Mouse (Mus musculus): Measurements from ENCODE around the gene Arfip1. TPM values are rescaled to one million over a fixed set of nuclear protein-coding genes. Genes with fewer than 3 reads are reported as not detected.

Arfip1 gene
- polyA plus RNA-seq, 1 experiment from 2014 or later: 24.5 TPM

- DNase-seq (ENCODE audit: low spot score): no peak
- WGBS: 85% methylated on average over 6 of the region's 6 CpGs
- Histone ChIP-seq H3K27ac (no peak overlapping the region), H3K9me3 (no peaks in the 10 kb centered on the region), H3K27me3 (ENCODE audit: insufficient read depth, poor library complexity, severe bottlenecking) (peaks cover 13% of the 10 kb centered on the region), H3K36me3 (no peaks in the 10 kb centered on the region), H3K4me3 (no peak overlapping the region), H3K4me1 (replicated peaks) (peaks cover 16% of the 10 kb centered on the region)
Observed at GRCm38 (mm10) chr3:84598756-84599155, 16.3 kb upstream of the Arfip1 start.

GRCm38 (mm10) chr3:84597996-84598734 lies 15.7 kb upstream of the Arfip1 start:
- Histone ChIP-seq H3K4me1 (replicated peaks) (peaks cover 16% of the 10 kb centered on the region), H3K27ac (no peak overlapping the region), H3K27me3 (ENCODE audit: insufficient read depth, poor library complexity, severe bottlenecking) (peaks cover 13% of the 10 kb centered on the region), H3K4me3 (no peak overlapping the region), H3K36me3 (no peaks in the 10 kb centered on the region), H3K9me3 (no peaks in the 10 kb centered on the region)
- no peak for DNase-seq (ENCODE audit: low spot score)
- WGBS: 89% methylated on average over 6 of the region's 6 CpGs

- Histone ChIP-seq H3K4me1 (replicated peaks) (peaks cover 16% of the 10 kb centered on the region), H3K27me3 (ENCODE audit: insufficient read depth, poor library complexity, severe bottlenecking) (peaks cover 13% of the 10 kb centered on the region), H3K36me3 (no peaks in the 10 kb centered on the region), H3K9me3 (no peaks in the 10 kb centered on the region), H3K27ac (no peak overlapping the region), H3K4me3 (peak overlapping the region; percentile 39)
- DNase-seq (ENCODE audit: low spot score): no peak
- WGBS: 51% methylated on average over 5 of the region's 5 CpGs
Observed at GRCm38 (mm10) chr3:84595677-84596234, 13.3 kb upstream of the Arfip1 start.

GRCm38 (mm10) chr3:84594894-84595676 lies 12.7 kb upstream of the Arfip1 start:
- H3K9me3 ChIP-seq: no peaks in the 10 kb centered on the region
- no peak overlapping the region for H3K27ac ChIP-seq
- peaks cover 16% of the 10 kb centered on the region for H3K4me1 ChIP-seq (replicated peaks)
- peaks cover 13% of the 10 kb centered on the region for H3K27me3 ChIP-seq (ENCODE audit: insufficient read depth, poor library complexity, severe bottlenecking)
- H3K36me3 ChIP-seq: no peaks in the 10 kb centered on the region
- H3K4me3 ChIP-seq: peak overlapping the region; percentile 39
- peak; percentile 16 for DNase-seq (ENCODE audit: low spot score)
- WGBS: 15% methylated on average over 23 of the region's 23 CpGs

- no peak for DNase-seq (ENCODE audit: low spot score)
- H3K27me3 ChIP-seq (ENCODE audit: insufficient read depth, poor library complexity, severe bottlenecking): peaks cover 13% of the 10 kb centered on the region
- no peak within 1 kb of the TSS for H3K4me3 ChIP-seq
- no peaks in the 10 kb centered on the region for H3K36me3 ChIP-seq
- peaks cover 16% of the 10 kb centered on the region for H3K4me1 ChIP-seq (replicated peaks)
- no peak within 1 kb of the TSS for H3K27ac ChIP-seq
- WGBS: 89% methylated on average over 2 of the region's 2 CpGs
- H3K9me3 ChIP-seq: no peaks in the 10 kb centered on the region
Observed at GRCm38 (mm10) chr3:84593274-84593673, 10.8 kb upstream of the Arfip1 start, which contains the start of gene Tigd4. Gene Tigd4, plus strand, starts transcription at chr3:84593574.

- Histone ChIP-seq H3K27ac (no peak overlapping the region), H3K9me3 (no peaks in the 10 kb centered on the region), H3K4me3 (no peak overlapping the region), H3K27me3 (ENCODE audit: insufficient read depth, poor library complexity, severe bottlenecking) (no peaks in the 10 kb centered on the region), H3K36me3 (no peaks in the 10 kb centered on the region), H3K4me1 (replicated peaks) (peaks cover 10% of the 10 kb centered on the region)
- 72% methylated on average over 5 of the region's 5 CpGs for WGBS
- no peak for DNase-seq (ENCODE audit: low spot score)
Observed at GRCm38 (mm10) chr3:84586736-84587135, 4.3 kb upstream of the Arfip1 start.

GRCm38 (mm10) chr3:84582913-84583276 lies 470 bp upstream of the Arfip1 start:
- Histone ChIP-seq H3K27ac (peak overlapping the region; percentile 92), H3K36me3 (no peaks in the 10 kb centered on the region), H3K4me3 (peak overlapping the region; percentile 85), H3K9me3 (no peaks in the 10 kb centered on the region), H3K4me1 (replicated peaks) (peaks cover 29% of the 10 kb centered on the region), H3K27me3 (ENCODE audit: insufficient read depth, poor library complexity, severe bottlenecking) (no peaks in the 10 kb centered on the region)
- WGBS: under 1% methylated on average over 27 of the region's 27 CpGs
- DNase-seq (ENCODE audit: low spot score): no peak

- Histone ChIP-seq H3K36me3 (no peaks in the 10 kb centered on the region), H3K4me3 (peak overlapping the region; percentile 85), H3K27me3 (ENCODE audit: insufficient read depth, poor library complexity, severe bottlenecking) (no peaks in the 10 kb centered on the region), H3K9me3 (no peaks in the 10 kb centered on the region), H3K27ac (peak overlapping the region; percentile 92), H3K4me1 (replicated peaks) (peaks cover 29% of the 10 kb centered on the region)
- whole genome bisulfite sequencing: 0% methylated on average over 4 of the region's 4 CpGs
- no peak for DNase-seq (ENCODE audit: low spot score)
Observed at GRCm38 (mm10) chr3:84581696-84582022, 766 bp downstream of the Arfip1 start.

GRCm38 (mm10) chr3:84580716-84581115 lies 1.7 kb downstream of the Arfip1 start:
- Histone ChIP-seq H3K36me3 (no peaks in the 10 kb centered on the region), H3K4me3 (peak overlapping the region; percentile 85; the same call in 1 of the 2 replicates), H3K27me3 (ENCODE audit: insufficient read depth, poor library complexity, severe bottlenecking) (no peaks in the 10 kb centered on the region), H3K4me1 (replicated peaks) (peaks cover 29% of the 10 kb centered on the region), H3K9me3 (no peaks in the 10 kb centered on the region), H3K27ac (no peak overlapping the region)
- no peak for DNase-seq (ENCODE audit: low spot score)
- 74% methylated on average over 4 of the region's 4 CpGs for WGBS

GRCm38 (mm10) chr3:84570501-84570900 lies 11.9 kb downstream of the Arfip1 start:
- Histone ChIP-seq H3K36me3 (no peaks in the 10 kb centered on the region), H3K9me3 (no peaks in the 10 kb centered on the region), H3K27me3 (ENCODE audit: insufficient read depth, poor library complexity, severe bottlenecking) (no peaks in the 10 kb centered on the region), H3K27ac (no peak overlapping the region), H3K4me1 (replicated peaks) (no peaks in the 10 kb centered on the region), H3K4me3 (no peak overlapping the region)
- WGBS: 95% methylated on average over 3 of the region's 3 CpGs
- no peak for DNase-seq (ENCODE audit: low spot score)

GRCm38 (mm10) chr3:84569587-84569986 lies 12.8 kb downstream of the Arfip1 start:
- Histone ChIP-seq H3K36me3 (no peaks in the 10 kb centered on the region), H3K4me1 (replicated peaks) (no peaks in the 10 kb centered on the region), H3K9me3 (no peaks in the 10 kb centered on the region), H3K27ac (no peak overlapping the region), H3K4me3 (no peak overlapping the region), H3K27me3 (ENCODE audit: insufficient read depth, poor library complexity, severe bottlenecking) (no peaks in the 10 kb centered on the region)
- 79% methylated on average over 6 of the region's 6 CpGs for WGBS
- DNase-seq (ENCODE audit: low spot score): no peak

- no peaks in the 10 kb centered on the region for H3K9me3 ChIP-seq
- no peaks in the 10 kb centered on the region for H3K4me1 ChIP-seq (replicated peaks)
- no peak overlapping the region for H3K4me3 ChIP-seq
- no peaks in the 10 kb centered on the region for H3K27me3 ChIP-seq (ENCODE audit: insufficient read depth, poor library complexity, severe bottlenecking)
- no peak overlapping the region for H3K27ac ChIP-seq
- no peaks in the 10 kb centered on the region for H3K36me3 ChIP-seq
- WGBS: 95% methylated on average over 6 of the region's 6 CpGs
- DNase-seq (ENCODE audit: low spot score): no peak
Observed at GRCm38 (mm10) chr3:84568540-84568939, 13.9 kb downstream of the Arfip1 start.

- Histone ChIP-seq H3K4me1 (replicated peaks) (no peaks in the 10 kb centered on the region), H3K9me3 (no peaks in the 10 kb centered on the region), H3K36me3 (no peaks in the 10 kb centered on the region), H3K27me3 (ENCODE audit: insufficient read depth, poor library complexity, severe bottlenecking) (no peaks in the 10 kb centered on the region), H3K4me3 (no peak overlapping the region), H3K27ac (no peak overlapping the region)
- 92% methylated on average over 4 of the region's 4 CpGs for WGBS
- no peak for DNase-seq (ENCODE audit: low spot score)
Observed at GRCm38 (mm10) chr3:84563415-84563814, 19.0 kb downstream of the Arfip1 start.

Data from hindbrain, embryonic 10.5 days (tissue).